Mouse (Mus musculus): Measurements from ENCODE around the gene Oprm1.

Gene Oprm1

DNA sequence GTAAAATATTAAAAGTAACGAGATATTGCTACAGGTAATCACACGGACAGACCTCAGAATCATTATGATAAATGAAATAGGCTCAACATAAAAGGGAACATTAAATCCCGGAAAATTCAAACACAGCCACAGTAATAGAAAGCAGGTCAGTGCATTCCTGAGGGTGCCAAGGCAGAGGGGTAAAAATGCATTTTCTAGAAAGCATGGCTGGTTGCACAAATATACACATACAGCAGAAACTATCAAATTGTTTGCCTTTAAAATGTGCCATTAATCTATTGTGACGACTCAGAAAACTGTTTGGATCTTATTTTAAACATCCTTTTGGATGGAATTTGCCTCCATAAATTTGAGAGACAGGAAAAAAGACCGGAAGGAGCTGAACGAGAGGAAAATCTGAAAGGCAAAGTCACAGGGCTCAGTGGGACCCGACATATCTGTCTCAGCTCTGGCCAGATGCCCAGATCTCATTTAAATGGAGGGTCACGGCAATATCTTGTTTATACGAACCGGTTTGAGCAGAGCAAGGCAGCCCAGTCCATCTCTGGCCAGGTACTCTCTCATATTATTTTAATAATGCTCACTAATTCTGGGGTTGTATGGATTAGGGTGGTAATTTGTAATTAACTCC lies 289.1 kb downstream of the Oprm1 start:
- no peak for DNase-seq (ENCODE audit: low spot score)

DNA sequence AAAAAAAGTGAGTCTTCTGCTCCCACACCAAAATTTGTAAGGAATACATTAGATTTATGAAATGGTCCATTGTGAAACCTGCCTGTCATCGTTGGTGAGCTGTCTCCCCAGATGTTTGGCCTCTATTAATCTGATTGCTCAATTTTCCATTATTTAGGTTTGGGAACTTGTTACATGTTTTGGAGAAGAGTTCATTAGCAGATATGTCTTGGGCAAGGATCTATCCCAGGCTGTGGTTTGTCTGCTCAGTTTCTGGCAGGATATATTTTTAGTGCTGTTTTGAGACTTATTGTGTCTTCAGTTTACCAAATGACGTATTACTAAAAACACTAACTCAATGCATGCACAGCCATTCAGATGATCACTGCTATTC lies 289.6 kb downstream of the Oprm1 start:
- no peak for DNase-seq (ENCODE audit: low spot score)

DNA sequence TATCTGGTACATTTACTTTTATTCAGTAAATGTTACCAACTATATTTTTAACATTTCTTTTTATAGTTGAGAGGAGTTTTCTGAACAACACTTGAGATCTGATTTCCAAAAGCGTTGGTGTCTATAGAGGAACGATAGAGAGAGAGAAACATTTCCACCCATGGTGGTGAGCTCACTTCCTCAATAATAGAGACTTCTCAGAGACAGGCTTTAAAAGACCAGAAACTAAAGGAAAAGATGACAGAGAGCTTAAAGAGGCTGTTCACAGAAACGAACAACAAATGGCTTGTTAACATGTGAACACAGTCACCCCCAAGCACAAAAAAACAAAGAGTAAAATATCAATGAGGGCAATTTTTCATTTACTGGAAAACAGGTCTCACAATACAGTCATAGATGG lies 291.6 kb downstream of the Oprm1 start:
- no peak for DNase-seq (ENCODE audit: low spot score)

DNA sequence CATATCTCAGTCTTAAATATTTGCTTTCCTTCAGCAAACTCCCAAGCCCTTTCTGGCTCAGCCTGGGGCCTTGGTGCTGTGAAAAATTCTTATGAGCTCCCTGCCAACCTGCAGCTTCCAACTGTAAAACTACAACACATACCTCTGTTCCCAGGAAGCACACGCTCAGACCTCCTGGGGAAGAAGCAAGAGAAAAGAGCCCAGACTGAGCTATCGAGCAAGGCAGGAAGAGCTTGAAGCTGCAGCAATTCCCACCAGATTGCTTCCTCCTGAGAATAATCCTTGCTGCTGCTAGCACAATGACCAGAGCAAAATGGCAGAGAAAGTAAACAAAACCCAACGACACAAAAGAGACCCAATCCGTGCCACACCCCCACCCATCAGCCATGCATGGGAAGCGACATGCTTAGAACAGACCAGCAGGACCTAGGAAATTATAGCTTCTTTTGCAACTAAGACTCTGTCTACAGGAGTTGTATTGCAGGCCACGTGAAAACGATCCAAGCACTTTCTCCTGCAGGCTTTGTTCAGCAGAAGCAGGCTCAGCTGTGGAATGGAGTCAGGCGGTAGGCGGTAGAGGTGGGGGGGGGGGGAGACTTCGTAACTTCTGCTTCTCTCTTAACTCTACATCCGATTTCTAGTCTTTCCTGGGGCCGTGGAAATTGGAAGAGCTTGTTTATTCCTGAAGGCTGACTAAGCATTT lies 294.2 kb downstream of the Oprm1 start, which contains the start of gene Ipcef1:
Ipcef1 (minus strand) TSS at position 164 of the 703 bp plus-strand sequence.
- DNase-seq (ENCODE audit: low spot score): no peak

DNA sequence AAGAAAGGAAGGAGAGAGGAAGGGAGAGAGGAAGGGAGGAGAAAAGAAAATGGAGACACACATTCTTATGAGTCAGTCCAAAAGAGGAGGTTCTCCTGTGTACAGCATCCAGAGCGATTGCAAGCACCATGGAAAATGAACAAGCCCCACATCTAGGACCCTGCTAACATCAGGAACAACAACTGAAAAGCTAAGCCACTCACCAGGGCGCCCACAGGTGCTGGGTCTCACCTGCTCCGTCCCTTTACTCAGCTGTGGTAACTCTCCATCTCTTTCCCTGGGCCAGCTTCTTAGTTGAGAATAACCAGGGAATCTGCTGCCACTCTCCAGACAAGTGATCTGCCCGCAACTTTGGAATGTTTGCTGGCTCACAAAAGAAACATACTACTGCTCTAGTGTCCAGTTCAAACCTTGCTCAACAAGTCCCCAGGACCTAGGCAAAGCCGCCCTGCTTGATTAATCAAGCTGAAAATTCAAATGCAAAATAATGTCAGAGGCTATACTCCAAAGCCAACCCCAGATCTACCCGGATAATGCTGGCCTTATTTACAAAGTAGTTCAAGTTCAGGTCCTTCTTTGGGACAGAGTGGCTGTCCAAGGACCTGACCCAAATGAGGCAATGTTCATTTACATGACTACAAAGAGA lies 296.4 kb downstream of the Oprm1 start:
- DNase-seq (ENCODE audit: low spot score): no peak

DNA sequence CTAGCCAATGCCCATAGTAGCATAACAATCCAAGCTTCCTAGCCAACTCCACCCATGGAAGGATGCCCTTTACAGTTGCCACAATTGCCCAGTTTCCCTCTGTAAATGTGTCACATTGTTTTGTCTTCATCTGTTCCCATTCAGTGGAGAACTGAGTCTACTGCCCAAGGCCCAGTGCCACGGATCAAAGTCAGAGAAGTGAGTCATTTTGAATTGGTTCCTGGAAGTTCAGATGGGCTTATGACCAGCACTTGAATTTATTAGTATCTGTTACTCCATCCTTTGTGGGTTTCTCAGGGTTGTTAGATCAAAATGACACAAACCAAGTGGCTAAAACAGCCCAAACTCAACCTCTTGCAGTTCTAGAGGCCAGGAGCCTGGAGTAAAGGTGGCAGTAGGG lies 299.2 kb downstream of the Oprm1 start:
- no peak for DNase-seq (ENCODE audit: low spot score)

DNA sequence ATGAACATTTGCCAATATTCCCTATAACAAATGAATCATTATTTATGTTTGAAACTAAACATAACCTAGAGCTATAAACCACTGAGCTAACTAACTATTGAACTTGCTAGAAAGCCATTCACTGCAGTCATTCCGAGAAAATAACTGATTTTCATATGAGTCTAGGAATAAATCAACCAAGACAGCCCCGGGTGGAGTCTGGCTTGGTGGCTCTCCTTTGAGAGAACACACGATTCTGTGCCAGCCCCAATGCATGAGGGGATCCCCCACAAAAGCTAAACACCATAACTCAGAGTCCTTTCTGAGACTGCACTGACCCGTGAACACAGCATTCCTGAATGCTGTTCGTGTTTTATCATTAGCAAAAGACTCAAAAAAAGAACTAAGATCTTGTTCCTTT lies 302.0 kb downstream of the Oprm1 start:
- DNase-seq (ENCODE audit: low spot score): no peak

DNA sequence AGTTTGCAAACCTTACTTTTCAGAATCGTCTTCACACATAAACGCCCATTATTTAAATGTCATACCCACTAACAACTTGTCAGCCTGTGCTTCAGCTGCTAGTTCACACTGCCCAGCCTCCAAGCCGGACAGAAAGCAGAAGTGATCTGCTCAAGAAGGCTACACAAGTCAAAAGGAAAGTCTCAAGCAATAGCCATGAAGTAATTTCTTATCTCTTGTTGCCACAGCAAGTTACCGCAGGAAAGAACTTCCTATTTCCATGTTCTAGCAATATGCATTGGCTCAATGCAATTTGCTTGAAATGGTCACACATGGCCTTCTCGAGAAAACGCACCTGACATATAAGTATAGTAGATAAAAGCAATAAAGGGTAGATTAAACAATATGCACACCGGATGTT lies 304.7 kb downstream of the Oprm1 start:
- DNase-seq (ENCODE audit: low spot score): no peak

DNA sequence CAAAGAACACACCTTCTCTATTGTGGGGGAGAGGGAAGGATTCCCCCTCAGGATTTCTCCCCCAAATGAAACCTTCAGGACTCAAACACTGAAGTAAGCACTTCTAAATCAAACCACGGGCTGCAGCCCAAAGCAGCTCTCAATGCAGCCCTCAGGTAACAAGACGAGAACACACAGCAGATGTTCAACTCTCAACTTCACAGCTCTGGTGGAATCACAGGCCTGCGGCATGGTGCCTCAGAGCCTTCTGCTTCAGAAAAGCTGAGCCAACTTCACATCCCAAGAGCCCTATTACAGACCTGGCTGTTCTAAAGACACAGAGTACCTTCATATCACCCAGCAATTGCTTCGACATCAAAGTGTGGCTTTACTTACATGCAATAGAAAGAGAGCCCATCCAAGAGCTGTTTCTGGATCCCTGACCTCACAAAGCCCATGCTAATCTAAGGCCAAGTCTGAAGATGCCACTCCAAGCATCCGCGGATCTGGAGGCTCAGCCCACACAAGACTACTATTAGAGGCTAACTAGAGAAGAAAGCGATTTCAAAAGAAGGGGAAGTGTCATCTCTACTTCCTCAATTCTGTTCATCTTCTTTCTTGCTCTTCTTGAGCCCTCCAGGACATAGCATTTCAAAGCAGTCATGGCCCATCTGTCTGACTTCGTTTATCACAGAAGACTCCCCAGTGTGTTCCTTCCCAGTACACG lies 305.6 kb downstream of the Oprm1 start:
- no peak for DNase-seq (ENCODE audit: low spot score)

DNA sequence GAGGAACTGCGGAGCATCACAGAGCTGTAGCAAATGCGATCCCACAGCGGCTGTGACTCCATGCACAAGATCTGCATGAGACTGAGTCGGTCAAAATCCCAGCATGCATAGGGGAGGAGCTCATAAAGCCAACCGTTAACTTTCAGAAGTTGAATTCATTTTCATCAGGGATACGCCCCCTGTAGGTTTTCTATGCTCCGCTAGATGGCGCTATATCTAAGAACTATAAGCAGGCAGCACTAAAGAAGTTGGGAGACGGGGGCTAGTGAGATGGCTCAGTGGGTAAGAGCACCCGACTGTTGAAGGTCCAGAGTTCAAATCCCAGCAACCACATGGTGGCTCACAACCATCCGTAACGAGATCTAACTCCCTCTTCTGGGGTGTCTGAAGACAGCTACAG lies 310.3 kb downstream of the Oprm1 start:
- no peak for DNase-seq (ENCODE audit: low spot score)

DNA sequence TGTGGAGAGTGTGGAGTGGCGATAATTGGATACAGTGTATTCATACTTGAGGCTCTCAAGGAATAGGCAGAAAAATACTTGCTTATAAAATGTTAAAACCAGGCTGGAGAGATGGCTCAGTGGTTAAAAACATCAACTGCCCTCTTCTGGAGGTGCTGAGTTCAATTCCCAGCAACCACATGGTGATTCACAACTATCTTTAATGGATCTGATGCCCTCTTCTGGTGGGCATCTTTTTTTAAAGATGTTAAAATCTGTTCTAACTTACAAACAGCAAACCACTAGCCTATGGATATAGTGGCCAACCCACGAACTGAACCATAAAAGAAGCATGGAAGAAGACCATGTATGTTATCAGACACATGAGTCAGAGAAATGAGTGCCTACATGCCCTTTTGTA lies 310.8 kb downstream of the Oprm1 start:
- no peak for DNase-seq (ENCODE audit: low spot score)

DNA sequence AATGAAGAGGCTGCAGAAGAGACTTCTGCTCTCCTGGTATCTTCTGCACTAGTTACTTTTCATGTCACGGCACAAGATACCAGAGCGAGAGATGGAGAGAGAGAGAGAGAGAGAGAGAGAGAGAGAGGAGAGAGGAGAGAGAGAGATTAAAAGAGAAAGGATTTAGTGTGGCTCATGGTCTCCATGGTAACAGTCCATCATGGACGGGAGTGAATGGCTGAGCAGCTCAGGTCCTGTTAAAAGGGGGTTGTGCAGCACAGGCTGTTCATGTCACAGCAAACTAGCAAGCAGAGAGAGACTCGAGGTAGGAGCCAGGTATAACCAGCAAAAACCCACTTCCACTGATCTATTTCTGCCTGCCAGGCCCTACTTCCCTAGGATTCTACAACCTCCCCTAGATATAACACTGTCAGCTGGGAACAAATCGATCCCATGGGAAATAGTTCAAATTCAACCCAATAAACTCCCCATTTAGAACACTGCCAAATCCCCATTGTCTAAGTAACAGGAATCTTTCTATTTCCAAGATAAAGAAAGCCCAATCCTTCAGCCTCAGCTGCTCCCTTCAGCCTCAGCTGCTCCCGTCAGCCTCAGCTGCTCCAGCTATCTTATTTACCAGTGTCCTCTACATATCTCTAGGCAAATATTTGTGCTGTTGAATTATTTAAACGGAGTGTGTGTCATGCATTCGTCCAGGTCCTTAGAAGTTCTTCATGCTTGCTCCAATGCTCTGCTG lies 312.0 kb downstream of the Oprm1 start:
- no peak for DNase-seq (ENCODE audit: low spot score)

DNA sequence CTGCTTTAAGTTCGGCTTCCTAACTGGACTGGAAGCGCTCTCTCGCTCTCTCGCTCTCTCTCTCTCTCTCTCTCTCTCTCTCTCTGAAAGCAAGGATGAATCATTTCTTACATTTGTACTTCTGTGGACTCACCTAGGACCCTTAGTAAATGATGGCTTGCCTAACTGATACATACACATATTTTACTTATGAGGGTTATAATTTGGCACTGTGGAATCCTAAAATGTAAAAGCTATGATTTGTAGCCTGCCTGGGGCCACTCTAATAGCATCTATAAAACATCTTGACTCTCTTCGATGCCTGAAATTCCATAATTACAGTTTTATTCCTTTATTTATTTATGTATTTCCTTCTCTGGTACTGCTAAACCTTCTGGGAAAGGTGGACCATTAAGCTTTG lies 312.6 kb downstream of the Oprm1 start:
- DNase-seq (ENCODE audit: low spot score): no peak

DNA sequence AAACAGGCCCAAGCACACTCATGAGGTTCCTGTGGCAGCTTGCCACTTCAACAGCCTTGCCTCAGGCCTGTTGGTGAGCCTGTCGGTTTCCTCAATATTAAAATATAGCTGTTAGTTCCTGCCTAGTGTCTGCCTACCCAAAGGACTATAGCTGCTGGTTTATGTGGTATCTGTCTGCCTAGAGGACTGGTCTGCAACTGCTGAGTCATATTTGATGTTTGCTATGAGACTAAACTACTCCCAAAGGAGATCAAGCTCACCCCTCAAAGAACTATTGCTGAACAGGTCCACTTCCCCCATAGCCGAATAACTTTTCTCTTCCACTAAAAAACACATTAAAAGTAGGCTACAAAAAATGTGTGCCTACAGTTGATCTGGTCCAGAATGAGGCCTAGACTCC lies 315.9 kb downstream of the Oprm1 start:
- DNase-seq (ENCODE audit: low spot score): no peak

DNA sequence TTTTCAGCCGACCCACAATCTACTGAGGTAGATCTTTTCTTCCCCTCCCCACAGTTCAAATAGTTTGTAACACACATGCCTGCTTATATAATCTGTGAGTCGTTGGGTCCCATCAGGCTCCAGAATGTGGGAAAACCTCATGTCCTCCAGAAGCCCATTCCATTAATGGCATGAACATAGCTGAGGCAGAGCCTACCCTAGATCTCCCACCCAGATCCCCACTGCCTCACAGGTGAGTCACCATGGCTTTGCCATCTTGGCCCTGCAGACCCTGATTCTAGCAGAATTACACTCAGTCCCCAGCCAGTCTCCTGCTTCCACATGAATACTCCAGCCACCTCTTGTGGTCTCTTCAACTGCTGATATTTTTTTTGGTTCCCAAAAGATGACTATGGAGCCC lies 317.4 kb downstream of the Oprm1 start:
- DNase-seq (ENCODE audit: low spot score): no peak

DNA sequence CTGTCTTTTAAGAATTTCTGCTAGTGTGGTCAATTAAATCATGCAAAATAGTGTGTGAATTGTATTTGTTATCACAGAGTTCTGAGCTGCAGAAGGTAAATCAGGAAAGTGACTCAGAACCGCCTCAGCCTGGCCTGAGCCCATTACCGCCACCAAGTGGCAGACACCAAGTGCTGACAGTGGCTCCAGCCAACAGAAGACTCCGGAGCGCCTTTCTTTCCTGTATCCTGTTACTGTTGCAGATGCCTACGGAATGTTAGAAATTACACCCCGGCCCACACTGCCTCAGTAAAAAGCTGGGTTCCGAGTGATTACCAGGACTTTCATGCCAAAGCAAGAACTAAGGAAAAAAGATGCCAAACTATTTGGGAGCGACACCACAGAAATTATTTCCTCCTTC lies 317.9 kb downstream of the Oprm1 start:
- peak; percentile 82 for DNase-seq (ENCODE audit: low spot score)

DNA sequence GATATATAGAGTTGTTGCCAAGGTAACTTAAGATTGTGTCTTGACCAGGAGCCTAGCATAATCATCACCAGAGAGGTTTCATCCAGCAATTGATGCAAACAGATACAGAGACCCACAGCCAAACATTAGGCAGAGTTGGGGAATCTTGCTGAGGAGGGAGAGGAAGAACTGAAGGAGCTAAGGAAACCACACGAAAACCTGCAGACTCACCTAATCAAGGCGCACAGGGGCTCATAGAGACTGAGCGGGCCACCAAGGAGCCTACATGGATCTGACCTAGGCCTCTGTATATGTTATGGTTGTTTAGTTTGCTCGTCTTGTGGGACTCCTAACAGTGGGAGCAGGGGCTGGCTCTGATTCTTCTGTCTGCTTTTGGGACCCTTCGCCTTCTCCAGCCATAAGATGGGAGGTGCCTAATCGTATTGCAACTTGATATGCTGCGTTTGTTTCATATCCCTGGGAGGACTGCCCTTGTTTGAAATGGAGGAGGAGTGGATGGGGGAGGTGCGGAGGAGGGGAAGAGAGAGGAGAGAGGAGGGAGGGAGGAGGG lies 318.4 kb downstream of the Oprm1 start:
- peak; percentile 49 for DNase-seq (ENCODE audit: low spot score)

DNA sequence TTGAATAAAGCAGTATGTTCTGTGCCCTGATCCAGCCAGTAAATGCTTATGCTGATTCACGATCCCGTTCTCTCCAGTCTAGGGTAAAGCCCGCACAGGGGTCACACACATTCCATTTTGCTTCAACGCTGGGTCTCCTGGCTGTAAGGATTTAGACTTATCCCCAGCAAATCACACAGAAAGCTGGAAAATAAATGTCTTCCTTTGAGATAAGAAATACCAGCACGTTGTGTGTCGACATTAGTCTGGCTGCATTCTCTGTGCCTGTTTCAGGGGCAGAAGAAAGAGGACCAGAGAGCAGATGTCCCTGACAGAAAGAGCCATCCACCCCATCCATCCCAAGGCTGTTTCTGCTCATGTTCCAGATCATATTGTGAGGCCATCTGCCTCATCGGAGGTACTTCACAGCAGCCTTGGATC lies 319.1 kb downstream of the Oprm1 start:
- DNase-seq (ENCODE audit: low spot score): no peak

DNA sequence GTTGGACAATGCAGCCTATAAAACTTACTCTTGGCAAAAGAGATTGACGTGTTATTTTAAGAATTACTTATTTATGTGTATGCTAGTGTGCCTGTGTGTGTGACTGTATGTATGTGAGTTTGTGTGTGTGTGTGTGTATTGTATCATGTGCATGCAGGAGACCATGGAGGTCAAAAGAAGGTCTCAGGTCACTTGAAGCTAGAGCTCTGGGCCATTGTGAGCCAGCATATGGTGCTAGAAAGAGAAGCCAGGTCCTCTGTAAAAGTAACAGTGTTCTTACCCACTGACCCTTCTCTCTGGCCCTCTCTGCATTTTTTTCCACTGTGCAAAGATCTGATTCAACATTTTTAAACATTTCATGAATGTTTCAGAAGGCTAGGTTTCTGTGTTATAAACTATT lies 319.7 kb downstream of the Oprm1 start:
- DNase-seq (ENCODE audit: low spot score): no peak

Measured in testis, postnatal 10 days (tissue).